Mouse (Mus musculus) midbrain, embryonic 11.5 days (tissue): ENCODE measurements around the gene Oxsm. TPM values are rescaled to one million over a fixed set of nuclear protein-coding genes. Genes with fewer than 3 reads are reported as not detected.

ENCODE experiments used
- ATAC-seq: fragments of 200-750 bp; cut with Nextera tagmentation; 2 replicates; pipeline ENCODE4 v1.8.0; 2017; ENCODE audit warnings: moderate TSS enrichment, moderate library complexity; ENCODE audit not compliant: low FRiP score
- DNase-seq: peaks from one replicate; pipeline ENCODE4 v3.0.0; 2015; ENCODE audit warnings: low spot score; ENCODE audit errors: missing footprints
- H3K27ac ChIP-seq: fragments of 300-500 bp; sonication (generic); 2 replicates; pipeline ENCODE4 v1.5.1; 2014; ENCODE audit warnings: low read depth, low read length
- H3K27me3 ChIP-seq: fragments of 300-500 bp; sonication (generic); 2 replicates; pipeline ENCODE4 v1.6.1; 2014; ENCODE audit warnings: mild to moderate bottlenecking, low read length, moderate library complexity, mixed read lengths; ENCODE audit not compliant: control insufficient read depth, insufficient read depth
- H3K36me3 ChIP-seq: fragments of 300-500 bp; sonication (generic); 2 replicates; pipeline ENCODE4 v1.6.1; 2014; ENCODE audit warnings: mild to moderate bottlenecking, low read length, moderate library complexity, mixed read lengths; ENCODE audit not compliant: control insufficient read depth, insufficient read depth
- H3K4me1 ChIP-seq: fragments of 300-500 bp; sonication (generic); 2 replicates; pipeline ENCODE4 v1.6.1; 2014; ENCODE audit warnings: low read length; ENCODE audit not compliant: control insufficient read depth, insufficient read depth
- H3K4me2 ChIP-seq: fragments of 300-500 bp; sonication (generic); 2 replicates; pipeline ENCODE4 v1.6.1; 2014; ENCODE audit warnings: mild to moderate bottlenecking, moderate library complexity
- H3K4me3 ChIP-seq: fragments of 300-500 bp; sonication (generic); 2 replicates; pipeline ENCODE4 v1.5.1; 2014; ENCODE audit warnings: low read depth, low read length
- H3K9ac ChIP-seq: fragments of 300-500 bp; sonication (generic); 2 replicates; pipeline ENCODE4 v1.6.1; 2014; ENCODE audit warnings: low read length
- H3K9me3 ChIP-seq: fragments of 300-500 bp; sonication (generic); 2 replicates; pipeline ENCODE4 v1.6.1; 2016; ENCODE audit warnings: low read length; ENCODE audit not compliant: control insufficient read depth
- WGBS: fragments of 180-500 bp; shearing (Covaris S2); extraction: QIAGEN DNeasy Blood & Tissue Kit; methylation state at CpG from one replicate; pipeline ENCODE4 v1.1.7; 2014; 5-methylcytosine and 5-hydroxymethylcytosine counted together
- polyA plus RNA-seq: library from polyadenylated mRNA; unstranded; fragments of >200 nt; fragmentation: Nextera tagmentation; extraction: Ambion mirVana; gene quantifications from 2 replicates; pipeline ENCODE4 v1.2.1, GENCODE M21; 2014

The Oxsm gene
- polyA plus RNA-seq, 1 experiment from 2014 or later = 1.3 TPM

- Histone ChIP-seq H3K27ac (no peak overlapping the region), H3K36me3 (no peaks in the 10 kb centered on the region), H3K4me3 (no peak overlapping the region), H3K9ac (no peak overlapping the region), H3K27me3 (no peaks in the 10 kb centered on the region), H3K4me1 (no peaks in the 10 kb centered on the region), H3K4me2 (no peak overlapping the region), H3K9me3 (no peaks in the 10 kb centered on the region)
- 58% methylated on average over 2 of the region's 2 CpGs for WGBS
- DNase-seq (peak; percentile 89), ATAC-seq (no peak)
These were observed 30.6 kb downstream of the Oxsm start for GRCm38 (mm10) chr14:16219015-16219414.

GRCm38 (mm10) chr14:16207722-16208121 is 41.9 kb downstream of the Oxsm start:
- DNase-seq (no peak), ATAC-seq (no peak)

GRCm38 (mm10) chr14:16201673-16202072 is 47.9 kb downstream of the Oxsm start:
- ATAC-seq (peak; percentile 1; the same call in 1 of the 2 replicates), DNase-seq (no peak)
- H3K4me1 ChIP-seq = peaks cover 15% of the 10 kb centered on the region
- no peaks in the 10 kb centered on the region for H3K9me3 ChIP-seq
- no peak overlapping the region for H3K4me3 ChIP-seq
- H3K27me3 ChIP-seq = no peaks in the 10 kb centered on the region
- no peak overlapping the region for H3K27ac ChIP-seq
- WGBS = 52% methylated on average over 3 of the region's 3 CpGs
- no peak overlapping the region for H3K4me2 ChIP-seq
- no peak overlapping the region for H3K9ac ChIP-seq
- no peaks in the 10 kb centered on the region for H3K36me3 ChIP-seq

More at GRCm38 (mm10) chr14:16207722-16208121, 41.9 kb downstream of the Oxsm start:
- H3K4me2 ChIP-seq = no peak overlapping the region
- H3K36me3 ChIP-seq = no peaks in the 10 kb centered on the region
- H3K27ac ChIP-seq = no peak overlapping the region
- H3K4me1 ChIP-seq = no peaks in the 10 kb centered on the region
- no peaks in the 10 kb centered on the region for H3K9me3 ChIP-seq
- H3K4me3 ChIP-seq = no peak overlapping the region
- no peaks in the 10 kb centered on the region for H3K27me3 ChIP-seq
- H3K9ac ChIP-seq = no peak overlapping the region

- Histone ChIP-seq H3K4me3 (no peak overlapping the region), H3K9me3 (no peaks in the 10 kb centered on the region), H3K9ac (no peak overlapping the region), H3K4me2 (peak overlapping the region; percentile 9; the same call in 1 of the 2 replicates), H3K27ac (peak overlapping the region; percentile 27), H3K36me3 (no peaks in the 10 kb centered on the region), H3K27me3 (no peaks in the 10 kb centered on the region), H3K4me1 (peaks cover 15% of the 10 kb centered on the region)
- 23% methylated on average over 8 of the region's 8 CpGs for WGBS
- ATAC-seq = peak; percentile 95
- peak; percentile 94 for DNase-seq
These were observed 48.5 kb downstream of the Oxsm start for GRCm38 (mm10) chr14:16200969-16201638.

- ATAC-seq (peak; percentile 22; the same call in 1 of the 2 replicates), DNase-seq (no peak)
- Histone ChIP-seq H3K36me3 (no peaks in the 10 kb centered on the region), H3K4me1 (peaks cover 15% of the 10 kb centered on the region), H3K27me3 (no peaks in the 10 kb centered on the region), H3K4me3 (no peak overlapping the region), H3K27ac (peak overlapping the region; percentile 27), H3K9ac (no peak overlapping the region), H3K4me2 (peak overlapping the region; percentile 9; the same call in 1 of the 2 replicates), H3K9me3 (no peaks in the 10 kb centered on the region)
- 27% methylated on average over 6 of the region's 6 CpGs for WGBS
These were observed 49.2 kb downstream of the Oxsm start for GRCm38 (mm10) chr14:16200220-16200912.

- DNase-seq (no peak), ATAC-seq (no peak)
- 61% methylated on average over 4 of the region's 4 CpGs for WGBS
- H3K36me3 ChIP-seq = no peaks in the 10 kb centered on the region
- no peak overlapping the region for H3K4me3 ChIP-seq
- H3K9ac ChIP-seq = no peak overlapping the region
- H3K4me2 ChIP-seq = no peak overlapping the region
- H3K4me1 ChIP-seq = peaks cover 12% of the 10 kb centered on the region
- H3K9me3 ChIP-seq = no peaks in the 10 kb centered on the region
- H3K27me3 ChIP-seq = no peaks in the 10 kb centered on the region
- no peak overlapping the region for H3K27ac ChIP-seq
These were observed 53.1 kb downstream of the Oxsm start for GRCm38 (mm10) chr14:16196518-16196917.

- Histone ChIP-seq H3K9ac (no peak overlapping the region), H3K4me1 (peaks cover 5% of the 10 kb centered on the region; the same call in 1 of the 2 replicates), H3K27me3 (no peaks in the 10 kb centered on the region), H3K36me3 (no peaks in the 10 kb centered on the region), H3K4me3 (no peak overlapping the region), H3K27ac (no peak overlapping the region), H3K9me3 (no peaks in the 10 kb centered on the region), H3K4me2 (no peak overlapping the region)
- 73% methylated on average over 1 of the region's 1 CpGs for WGBS
- ATAC-seq = no peak
- no peak for DNase-seq
These were observed 54.1 kb downstream of the Oxsm start for GRCm38 (mm10) chr14:16195486-16195885.

- Histone ChIP-seq H3K9me3 (no peaks in the 10 kb centered on the region), H3K27ac (no peak overlapping the region), H3K27me3 (no peaks in the 10 kb centered on the region), H3K4me2 (no peak overlapping the region), H3K4me1 (no peaks in the 10 kb centered on the region), H3K4me3 (no peak overlapping the region), H3K36me3 (no peaks in the 10 kb centered on the region), H3K9ac (no peak overlapping the region)
- ATAC-seq = no peak
- DNase-seq = no peak
- WGBS = 76% methylated on average over 1 of the region's 1 CpGs
These were observed 55.5 kb downstream of the Oxsm start for GRCm38 (mm10) chr14:16194125-16194524.

GRCm38 (mm10) chr14:16189142-16189541 is 60.5 kb downstream of the Oxsm start:
- Histone ChIP-seq H3K9ac (no peak overlapping the region), H3K4me3 (no peak overlapping the region), H3K36me3 (no peaks in the 10 kb centered on the region), H3K4me2 (no peak overlapping the region), H3K4me1 (no peaks in the 10 kb centered on the region), H3K27ac (no peak overlapping the region), H3K9me3 (no peaks in the 10 kb centered on the region), H3K27me3 (no peaks in the 10 kb centered on the region)
- WGBS = 88% methylated on average over 1 of the region's 1 CpGs
- ATAC-seq (no peak), DNase-seq (no peak)
